Mouse (Mus musculus) CH12.LX (cell line): ENCODE measurements around the gene Crlf1.

Source experiments
- CTCF ChIP-seq, 2 experiments: IDR thresholded peaks in 1 of 2; conservative IDR thresholded peaks in 1 of 2; 2 replicates each; pipeline ENCODE4 v1.5.1; 2011 to 2012; ENCODE audit warnings: low read depth in 2 of 2, low read length in 2 of 2, improper control_type of control experiment in 1 of 2, inconsistent platforms in 1 of 2, mild to moderate bottlenecking in 1 of 2, moderate library complexity in 1 of 2
- ELF1 ChIP-seq: IDR thresholded peaks from 2 replicates; pipeline ENCODE4 v1.6.1; 2014; ENCODE audit warnings: low read depth, mild to moderate bottlenecking, inconsistent platforms, low read length, improper control_type of control experiment
- EP300 ChIP-seq: IDR thresholded peaks from 2 replicates; pipeline ENCODE4 v1.6.1; 2011; ENCODE audit warnings: low read length, improper control_type of control experiment
- ETS1 ChIP-seq: conservative IDR thresholded peaks from 2 replicates; pipeline ENCODE4 v1.6.1; 2012; ENCODE audit warnings: low read depth, mild to moderate bottlenecking, inconsistent platforms, low read length, improper control_type of control experiment, moderate library complexity
- MAFK ChIP-seq: IDR thresholded peaks from 2 replicates; pipeline ENCODE4 v1.6.1; 2011; ENCODE audit warnings: low read length, improper control_type of control experiment; ENCODE audit not compliant: insufficient replicate concordance
- POLR2A ChIP-seq: IDR thresholded peaks from 2 replicates; pipeline ENCODE4 v1.6.1; 2011; ENCODE audit warnings: low read depth, mild to moderate bottlenecking, improper control_type of control experiment, low read length
- POLR2AphosphoS2 ChIP-seq: IDR thresholded peaks from 2 replicates; pipeline ENCODE4 v1.6.1; 2011; ENCODE audit warnings: low read depth, low read length, improper control_type of control experiment
- RCOR1 ChIP-seq: conservative IDR thresholded peaks from 2 replicates; pipeline ENCODE4 v1.6.1; 2012; ENCODE audit warnings: low read depth, mild to moderate bottlenecking, inconsistent platforms, low read length, improper control_type of control experiment
- TBP ChIP-seq: conservative IDR thresholded peaks from 2 replicates; pipeline ENCODE4 v1.6.1; 2011; ENCODE audit warnings: low read depth, low read length, improper control_type of control experiment
- TCF12 ChIP-seq: IDR thresholded peaks from 2 replicates; pipeline ENCODE4 v1.6.1; 2014; ENCODE audit warnings: low read depth, mild to moderate bottlenecking, inconsistent platforms, low read length, improper control_type of control experiment
- USF2 ChIP-seq: conservative IDR thresholded peaks from 2 replicates; pipeline ENCODE4 v1.6.1; 2011; ENCODE audit warnings: low read depth, low read length, improper control_type of control experiment
- ZKSCAN1 ChIP-seq: IDR thresholded peaks from 2 replicates; pipeline ENCODE4 v1.6.1; 2012; ENCODE audit warnings: low read depth, inconsistent platforms, low read length, improper control_type of control experiment, borderline replicate concordance

DNA sequence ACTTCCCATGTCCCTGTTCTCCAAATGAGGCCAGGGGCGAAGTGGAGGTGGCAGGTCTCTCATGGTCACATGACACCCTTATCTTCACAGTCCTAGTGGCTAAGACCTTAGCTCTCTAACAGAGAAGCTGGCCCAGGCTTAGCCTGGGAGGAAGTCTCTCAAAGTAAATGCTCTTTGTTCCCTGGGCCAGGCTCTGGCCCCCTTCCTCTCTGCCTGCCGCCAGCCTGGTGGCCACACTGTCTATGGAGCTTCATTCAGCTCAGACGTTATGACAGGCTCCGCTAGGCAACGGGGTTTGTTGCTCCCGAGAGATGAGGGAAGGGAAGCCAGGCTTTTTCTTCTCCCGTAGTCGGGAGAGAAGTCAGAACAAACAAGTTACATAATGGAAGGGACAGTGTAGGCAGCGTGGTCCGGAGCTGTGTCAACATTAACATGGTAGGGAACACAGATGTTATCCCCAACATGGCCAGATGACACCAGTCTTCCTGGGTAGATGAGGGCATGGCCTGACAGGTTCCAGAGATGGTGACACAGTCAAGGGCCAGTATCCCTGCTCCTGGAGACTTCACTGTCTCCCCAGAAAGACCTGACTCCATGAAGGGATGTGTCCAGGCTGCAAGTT, 23.6 kb upstream of the Crlf1 start:
- TF ChIP-seq ZKSCAN1 (no peak), CTCF (conservative IDR thresholded peaks at IDR 0.05 in 1 of 2, IDR thresholded peaks at IDR 0.05 in 1 of 2; ENCODE audit: low read depth in 2 of 2, low read length in 2 of 2) (no peak), EP300 (no peak), POLR2A (no peak), POLR2AphosphoS2 (no peak), MAFK (no peak), RCOR1 (no peak), TBP (no peak), ELF1 (no peak), USF2 (no peak), TCF12 (no peak), ETS1 (no peak)
